Mouse (Mus musculus) lung, adult 2 months (tissue): ENCODE measurements at regions not wholly inside any gene's neighbourhood (a gene's known extent, or its start where the extent isn't known, plus 50 kb on each side); places are given as distances from the start of the nearest gene placed in this dataset.

Experiments
- CTCF ChIP-seq: fragments of 200-500 bp; IDR thresholded peaks from 2 replicates; pipeline ENCODE4 v1.5.1; 2011; ENCODE audit warnings: mild to moderate bottlenecking, low read length, control low read depth; ENCODE audit not compliant: insufficient read depth
- POLR2A ChIP-seq: fragments of 200-500 bp; IDR thresholded peaks from 2 replicates; pipeline ENCODE4 v1.6.1; 2011; ENCODE audit warnings: low read depth, mild to moderate bottlenecking, control low read depth, low read length, borderline replicate concordance; ENCODE audit errors: extremely low read depth

DNA sequence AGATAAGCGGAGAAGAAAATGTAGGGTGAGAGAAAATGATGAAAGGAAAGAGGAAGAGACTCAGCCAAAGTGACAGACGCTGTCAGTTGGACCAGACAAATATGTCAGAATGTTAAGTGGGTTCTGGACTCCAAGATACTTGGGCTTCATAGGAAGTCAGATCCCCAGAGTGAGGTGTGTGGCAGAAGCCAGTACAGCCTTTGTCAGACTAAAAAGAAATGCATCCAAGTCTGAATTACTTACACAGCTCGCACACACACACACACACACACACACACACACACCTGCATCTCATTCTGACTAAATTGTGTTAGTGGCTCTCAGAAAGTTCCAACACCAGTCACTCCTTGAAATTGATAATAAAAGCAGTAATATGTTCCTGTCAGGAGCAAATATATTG, 192.1 kb upstream of the Castor2 start:
- TF ChIP-seq CTCF (no peak), POLR2A (no peak)
